Mouse (Mus musculus) forebrain, postnatal 0 days (tissue): ENCODE measurements around the gene Lrrc72. TPM values are rescaled to one million over a fixed set of nuclear protein-coding genes. Genes with fewer than 3 reads are reported as not detected.

Experiments used
- ATAC-seq: fragments of 200-750 bp; cut with Nextera tagmentation; 2 replicates; pipeline ENCODE4 v1.8.0; 2017; ENCODE audit warnings: mild to moderate bottlenecking, moderate library complexity
- DNase-seq: peaks from one replicate; pipeline ENCODE4 v3.0.0-alpha.2; 2015
- H3K27ac ChIP-seq: fragments of 300-500 bp; sonication (generic); 2 replicates; pipeline ENCODE4 v1.5.1; 2014; ENCODE audit warnings: low read depth, mild to moderate bottlenecking, antibody characterized with exemption, low read length, moderate library complexity, mixed read lengths
- H3K27me3 ChIP-seq: fragments of 300-500 bp; sonication (generic); 2 replicates; pipeline ENCODE4 v1.6.1; 2014; ENCODE audit warnings: mild to moderate bottlenecking, low read length, mixed read lengths; ENCODE audit not compliant: insufficient read depth
- H3K36me3 ChIP-seq: fragments of 300-500 bp; sonication (generic); 2 replicates; pipeline ENCODE4 v1.6.1; 2014; ENCODE audit warnings: mild to moderate bottlenecking, moderate library complexity; ENCODE audit not compliant: insufficient read depth
- H3K4me1 ChIP-seq: fragments of 300-500 bp; sonication (generic); 2 replicates; pipeline ENCODE4 v1.6.1; 2014; ENCODE audit warnings: antibody characterized with exemption; ENCODE audit not compliant: insufficient read depth
- H3K4me2 ChIP-seq: fragments of 300-500 bp; sonication (generic); 2 replicates; pipeline ENCODE4 v1.6.1; 2014; ENCODE audit warnings: low read depth, mild to moderate bottlenecking, moderate library complexity
- H3K4me3 ChIP-seq: fragments of 300-500 bp; sonication (generic); 2 replicates; pipeline ENCODE4 v1.5.1; 2014; ENCODE audit warnings: low read depth, low read length, mixed read lengths
- H3K9ac ChIP-seq: fragments of 300-500 bp; sonication (generic); 2 replicates; pipeline ENCODE4 v1.6.1; 2014; ENCODE audit warnings: mild to moderate bottlenecking
- H3K9me3 ChIP-seq: fragments of 300-500 bp; sonication (generic); 2 replicates; pipeline ENCODE4 v1.6.1; 2016; ENCODE audit warnings: low read length
- CTCF ChIP-seq: sonication (generic); IDR thresholded peaks from 2 replicates; pipeline ENCODE4 v1.5.1; 2016; ENCODE audit warnings: antibody characterized with exemption, control low read depth, low read depth
- WGBS: fragments of 180-500 bp; shearing (Covaris S2); extraction: QIAGEN DNeasy Blood & Tissue Kit; methylation state at CpG from one replicate; pipeline ENCODE4 v1.1.7; 2014; 5-methylcytosine and 5-hydroxymethylcytosine counted together
- polyA plus RNA-seq: library from polyadenylated mRNA; unstranded; fragments of >200 nt; fragmentation: Nextera tagmentation; extraction: Ambion mirVana; gene quantifications from 2 replicates; pipeline ENCODE4 v1.2.1, GENCODE M21; 2015
- total RNA-seq: library from RNA; depleted of rRNA; stranded (reverse); fragments of >200 nt; gene quantifications from 2 replicates; pipeline ENCODE4 v1.2.3, GENCODE M21; 2014

The Lrrc72 gene
- total and polyA plus RNA-seq, 2 experiments from 2014 or later: not detected

- no peak overlapping the region for H3K27ac ChIP-seq
- no peak for TF ChIP-seq CTCF
- H3K4me1 ChIP-seq: no peaks in the 10 kb centered on the region
- H3K36me3 ChIP-seq: peaks cover 72% of the 10 kb centered on the region
- H3K27me3 ChIP-seq: no peaks in the 10 kb centered on the region
- 95% methylated on average over 7 of the region's 7 CpGs for WGBS
- H3K4me3 ChIP-seq: no peak overlapping the region
- H3K4me2 ChIP-seq: no peak overlapping the region
- H3K9me3 ChIP-seq: peaks cover 11% of the 10 kb centered on the region; the same call in 1 of the 2 replicates
- H3K9ac ChIP-seq: no peak overlapping the region
- no peak for ATAC-seq
- DNase-seq: no peak
These were observed 58.2 kb downstream of the Lrrc72 start for GRCm38 (mm10) chr12:36194976-36195375.

GRCm38 (mm10) chr12:36190343-36190742, 62.9 kb downstream of the Lrrc72 start:
- WGBS: 86% methylated on average over 5 of the region's 5 CpGs
- Histone ChIP-seq H3K9ac (no peak overlapping the region), H3K4me2 (no peak overlapping the region), H3K27me3 (no peaks in the 10 kb centered on the region), H3K4me3 (no peak overlapping the region), H3K36me3 (peaks cover 73% of the 10 kb centered on the region), H3K27ac (no peak overlapping the region), H3K4me1 (no peaks in the 10 kb centered on the region), H3K9me3 (no peaks in the 10 kb centered on the region)
- no peak for DNase-seq
- no peak for TF ChIP-seq CTCF
- no peak for ATAC-seq

- no peak for DNase-seq
These were observed 63.6 kb downstream of the Lrrc72 start for GRCm38 (mm10) chr12:36189610-36190009.

GRCm38 (mm10) chr12:36187081-36187480, 66.1 kb downstream of the Lrrc72 start:
- ATAC-seq: no peak
- TF ChIP-seq CTCF: no peak
- WGBS: 82% methylated on average over 6 of the region's 6 CpGs

More at GRCm38 (mm10) chr12:36189610-36190009, 63.6 kb downstream of the Lrrc72 start:
- no peaks in the 10 kb centered on the region for H3K27me3 ChIP-seq
- H3K9ac ChIP-seq: no peak overlapping the region
- no peaks in the 10 kb centered on the region for H3K4me1 ChIP-seq
- peaks cover 71% of the 10 kb centered on the region for H3K36me3 ChIP-seq
- H3K4me2 ChIP-seq: no peak overlapping the region
- H3K4me3 ChIP-seq: no peak overlapping the region
- no peaks in the 10 kb centered on the region for H3K9me3 ChIP-seq
- no peak for ATAC-seq
- TF ChIP-seq CTCF: no peak
- no peak overlapping the region for H3K27ac ChIP-seq
- 99% methylated on average over 3 of the region's 3 CpGs for WGBS

GRCm38 (mm10) chr12:36182570-36182969, 70.6 kb downstream of the Lrrc72 start:
- Histone ChIP-seq H3K4me3 (no peak overlapping the region), H3K9ac (no peak overlapping the region), H3K4me1 (no peaks in the 10 kb centered on the region), H3K9me3 (no peaks in the 10 kb centered on the region), H3K36me3 (peaks cover 48% of the 10 kb centered on the region), H3K27ac (no peak overlapping the region), H3K4me2 (no peak overlapping the region), H3K27me3 (no peaks in the 10 kb centered on the region)
- WGBS: 85% methylated on average over 6 of the region's 6 CpGs
- TF ChIP-seq CTCF: no peak
- DNase-seq (no peak), ATAC-seq (no peak)

More at GRCm38 (mm10) chr12:36187081-36187480, 66.1 kb downstream of the Lrrc72 start:
- Histone ChIP-seq H3K4me2 (no peak overlapping the region), H3K4me1 (no peaks in the 10 kb centered on the region), H3K27me3 (no peaks in the 10 kb centered on the region), H3K9ac (no peak overlapping the region), H3K9me3 (no peaks in the 10 kb centered on the region), H3K27ac (no peak overlapping the region), H3K36me3 (peaks cover 74% of the 10 kb centered on the region), H3K4me3 (no peak overlapping the region)
- no peak for DNase-seq

GRCm38 (mm10) chr12:36177227-36177626, 76.0 kb downstream of the Lrrc72 start:
- no peak overlapping the region for H3K9ac ChIP-seq
- DNase-seq (no peak), ATAC-seq (no peak)
- no peak for TF ChIP-seq CTCF
- peaks cover 52% of the 10 kb centered on the region for H3K36me3 ChIP-seq
- H3K9me3 ChIP-seq: no peaks in the 10 kb centered on the region
- no peak overlapping the region for H3K4me3 ChIP-seq
- no peaks in the 10 kb centered on the region for H3K27me3 ChIP-seq
- 92% methylated on average over 5 of the region's 5 CpGs for WGBS
- H3K4me1 ChIP-seq: no peaks in the 10 kb centered on the region
- no peak overlapping the region for H3K4me2 ChIP-seq
- no peak overlapping the region for H3K27ac ChIP-seq

- DNase-seq (no peak), ATAC-seq (no peak)
- 48% methylated on average over 1 of the region's 1 CpGs for WGBS
These were observed 87.9 kb downstream of the Lrrc72 start for GRCm38 (mm10) chr12:36165299-36165698.

More at GRCm38 (mm10) chr12:36165299-36165698, 87.9 kb downstream of the Lrrc72 start:
- no peak overlapping the region for H3K27ac ChIP-seq
- peaks cover 16% of the 10 kb centered on the region; the same call in 1 of the 2 replicates for H3K36me3 ChIP-seq
- no peaks in the 10 kb centered on the region for H3K4me1 ChIP-seq
- TF ChIP-seq CTCF: no peak
- no peak overlapping the region for H3K4me3 ChIP-seq
- H3K27me3 ChIP-seq: no peaks in the 10 kb centered on the region
- no peak overlapping the region for H3K4me2 ChIP-seq
- no peaks in the 10 kb centered on the region for H3K9me3 ChIP-seq
- H3K9ac ChIP-seq: no peak overlapping the region
